8 mouse cellular contexts compared by ENCODE assay signal in the genomic region with DNA sequence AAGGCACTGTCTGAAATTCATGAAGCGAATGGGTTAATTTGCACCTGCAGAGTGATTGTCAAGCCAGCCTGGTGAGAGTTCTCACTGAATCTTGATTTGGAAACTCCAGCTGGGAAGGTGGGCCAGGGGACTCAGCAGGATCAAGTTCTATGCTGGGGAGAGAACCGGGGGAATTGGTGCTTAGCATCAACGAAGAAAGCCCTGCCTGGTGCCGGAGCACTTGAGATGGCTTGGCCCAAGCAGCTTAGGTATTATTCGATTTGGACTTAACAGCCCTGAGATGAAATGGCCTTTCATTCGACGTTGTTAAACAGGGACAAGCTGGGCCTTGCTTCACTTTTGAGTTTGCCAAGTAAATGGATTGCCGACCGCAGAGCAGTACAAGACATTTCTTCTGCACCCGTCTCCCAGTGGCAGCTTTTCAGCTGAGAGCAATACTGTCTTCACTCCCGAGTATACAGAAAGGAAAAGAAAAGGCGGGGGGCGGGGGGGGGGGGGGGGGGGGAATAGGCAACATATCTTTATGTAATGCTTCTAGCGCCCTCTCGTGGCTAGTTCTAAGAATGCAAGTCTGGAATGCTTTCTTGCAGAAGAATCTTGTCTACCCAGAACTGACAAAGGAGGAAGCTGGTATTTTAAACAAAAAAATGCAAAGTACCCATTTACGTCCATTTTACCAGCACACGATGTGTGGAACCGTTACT.
A peak's percentile ranks its signal among the peaks of the same experiment; 100 is the strongest.
DNase-seq lines count a peak whose midpoint lies in the region; ATAC-seq and TF ChIP-seq lines count a peak whose summit lies in the region.

No protein-coding gene starts in this region.

- H3K4me1 ChIP-seq in heart, embryonic 12.5 days (replicated peaks), result peaks cover 10% of the 10 kb centered on the region; the same call in 1 of the 2 replicates
- 0 out of 2 replicates have a peak, but pooled peaks cover 6% of the 10 kb centered on the region for H3K4me1 ChIP-seq in kidney, embryonic 15.5 days
- 0 out of 2 replicates have a peak, but pooled peaks cover 4% of the 10 kb centered on the region for H3K4me1 ChIP-seq in limb, embryonic 14.5 days (ENCODE audit: control insufficient read depth, insufficient read depth, low read length)
- peaks cover 17% of the 10 kb centered on the region for H3K4me1 ChIP-seq in midbrain, embryonic 16.5 days (ENCODE audit: control insufficient read depth, insufficient read depth, low read length)

- 4% methylated on average over 16 of the region's 18 CpGs for WGBS in heart, embryonic 12.5 days
- WGBS in kidney, embryonic 15.5 days, result 4% methylated on average over 15 of the region's 18 CpGs
- WGBS in limb, embryonic 14.5 days, result 3% methylated on average over 17 of the region's 18 CpGs
- WGBS in midbrain, embryonic 16.5 days, result 1% methylated on average over 16 of the region's 18 CpGs

- no peak for TF ChIP-seq POLR2A in limb, embryonic 14.5 days (IDR thresholded peaks at IDR 0.05; ENCODE audit: borderline replicate concordance, extremely low read depth, insufficient read depth, insufficient read length)

- H3K27ac ChIP-seq in heart, embryonic 12.5 days (ENCODE audit: poor library complexity, severe bottlenecking), result peak overlapping the region; percentile 21; the same call in 1 of the 2 replicates
- no peak overlapping the region for H3K27ac ChIP-seq in kidney, embryonic 15.5 days
- no peak overlapping the region for H3K27ac ChIP-seq in limb, embryonic 14.5 days (replicated peaks; ENCODE audit: low read depth, low read length)
- H3K27ac ChIP-seq in midbrain, embryonic 16.5 days (ENCODE audit: low read length), result peak overlapping the region; percentile 62

- peak overlapping the region; percentile 36 for H3K4me3 ChIP-seq in heart, embryonic 12.5 days
- peak overlapping the region; percentile 31 for H3K4me3 ChIP-seq in kidney, embryonic 15.5 days (replicated peaks)
- peak overlapping the region; percentile 28 for H3K4me3 ChIP-seq in limb, embryonic 14.5 days (replicated peaks; ENCODE audit: low read length)
- H3K4me3 ChIP-seq in midbrain, embryonic 16.5 days (ENCODE audit: low read depth, low read length), result peak overlapping the region; percentile 30

- H3K9me3 ChIP-seq in heart, embryonic 12.5 days (replicated peaks), result no peaks in the 10 kb centered on the region
- H3K9me3 ChIP-seq in kidney, embryonic 15.5 days (replicated peaks), result no peaks in the 10 kb centered on the region
- H3K9me3 ChIP-seq in limb, embryonic 14.5 days (ENCODE audit: control insufficient read depth, low read length), result no peaks in the 10 kb centered on the region
- H3K9me3 ChIP-seq in midbrain, embryonic 16.5 days (replicated peaks; ENCODE audit: control insufficient read depth, low read length, poor library complexity, severe bottlenecking), result no peaks in the 10 kb centered on the region

- H3K36me3 ChIP-seq in heart, embryonic 12.5 days, result no peaks in the 10 kb centered on the region
- no peaks in the 10 kb centered on the region for H3K36me3 ChIP-seq in kidney, embryonic 15.5 days
- H3K36me3 ChIP-seq in limb, embryonic 14.5 days (ENCODE audit: control insufficient read depth, insufficient read depth, low read length), result no peaks in the 10 kb centered on the region
- H3K36me3 ChIP-seq in midbrain, embryonic 16.5 days (ENCODE audit: control insufficient read depth, insufficient read depth, low read length), result no peaks in the 10 kb centered on the region

- no peaks in the 10 kb centered on the region for H3K27me3 ChIP-seq in heart, embryonic 12.5 days (replicated peaks)
- peaks cover 4% of the 10 kb centered on the region; the same call in 1 of the 2 replicates for H3K27me3 ChIP-seq in kidney, embryonic 15.5 days
- H3K27me3 ChIP-seq in limb, embryonic 14.5 days (ENCODE audit: control insufficient read depth, insufficient read depth, low read length), result no peaks in the 10 kb centered on the region
- no peaks in the 10 kb centered on the region for H3K27me3 ChIP-seq in midbrain, embryonic 16.5 days (ENCODE audit: control insufficient read depth, insufficient read depth, low read depth, low read length)

- peak; percentile 64 for DNase-seq in CD4-positive, CD25-positive, alpha-beta regulatory T cell, adult 2 months (ENCODE audit: low read depth, low spot score)
- DNase-seq in fibroblast of lung, adult 2 months (ENCODE audit: low read depth), result peak; percentile 45
- peak; percentile 96 for DNase-seq in limb, embryonic 14.5 days (ENCODE audit: low spot score)
- peak; percentile 41 to 64 for DNase-seq in spleen, postnatal 36 days (ENCODE audit: low spot score in 2 of 2)

- ATAC-seq in CD4-positive, CD25-positive, alpha-beta regulatory T cell, adult 4 months, result no peak
- peak; percentile 56; the same call in 1 of the 2 replicates for ATAC-seq in heart, embryonic 12.5 days (ENCODE audit: insufficient number of reproducible peaks, low FRiP score)
- ATAC-seq in kidney, embryonic 15.5 days (replicated peaks; ENCODE audit: low FRiP score), result peak; percentile 58
- peak; percentile 73 for ATAC-seq in limb, embryonic 14.5 days (ENCODE audit: low FRiP score, low read depth)
- ATAC-seq in midbrain, embryonic 16.5 days, result peak; percentile 89

- peak overlapping the region; percentile 70 for H3K4me2 ChIP-seq in heart, embryonic 12.5 days
- H3K4me2 ChIP-seq in kidney, embryonic 15.5 days, result peak overlapping the region; percentile 57
- H3K4me2 ChIP-seq in limb, embryonic 14.5 days (replicated peaks; ENCODE audit: low read depth, low read length, severe bottlenecking), result peak overlapping the region; percentile 53
- peak overlapping the region; percentile 57 for H3K4me2 ChIP-seq in midbrain, embryonic 16.5 days (ENCODE audit: low read length)

- 0 out of 2 replicates have a peak overlapping the region, but pooled peaks have one; percentile 24 for H3K9ac ChIP-seq in heart, embryonic 12.5 days
- no peak overlapping the region for H3K9ac ChIP-seq in kidney, embryonic 15.5 days
- 0 out of 2 replicates have a peak overlapping the region, but pooled peaks have one; percentile 25 for H3K9ac ChIP-seq in limb, embryonic 14.5 days (ENCODE audit: low read depth, low read length, severe bottlenecking)
- H3K9ac ChIP-seq in midbrain, embryonic 16.5 days (ENCODE audit: low read depth, low read length), result 0 out of 2 replicates have a peak overlapping the region, but pooled peaks have one; percentile 18

Comparison
In these comparisons a context has a peak if more than half of its experiments do, and no peak if none do; other contexts are left out.
1. DNase-seq: peak in every context shown above with its lines; median percentile 96 in limb, embryonic 14.5 days; 64 in CD4-positive, CD25-positive, alpha-beta regulatory T cell, adult 2 months; 52 in spleen, postnatal 36 days; 45 in fibroblast of lung, adult 2 months.
2. H3K27ac ChIP-seq: peak in heart, embryonic 12.5 days (single experiment) and midbrain, embryonic 16.5 days (single experiment); none in kidney, embryonic 15.5 days (single experiment) and limb, embryonic 14.5 days (single experiment).
3. Peak in every context shown above with its lines, with median percentiles within 50 percentile points of each other: H3K4me2 ChIP-seq and H3K4me3 ChIP-seq.